Mouse (Mus musculus): ENCODE results near the gene Zfp445.
A peak's percentile ranks its signal among the peaks of the same experiment; 100 is the strongest.

The Zfp445 gene

DNA sequence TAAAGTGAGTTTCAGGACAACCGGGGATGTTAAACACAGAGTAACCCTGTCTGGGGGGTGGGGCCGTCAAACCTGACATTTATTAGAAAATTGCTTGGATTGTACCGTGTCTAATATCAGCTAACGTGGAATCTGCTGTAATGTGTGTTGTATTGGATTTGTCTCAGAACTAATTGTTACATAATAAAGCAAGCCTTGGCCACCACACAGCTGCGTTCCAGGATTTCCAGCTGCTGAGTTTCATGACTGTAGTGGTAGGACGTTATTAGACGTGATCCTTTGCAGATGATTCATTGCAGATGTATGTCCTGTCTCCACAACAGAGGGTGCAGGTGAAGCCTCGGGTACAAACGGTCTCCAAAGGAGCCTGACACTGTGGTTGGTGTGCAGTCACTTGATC, 29.7 kb downstream of the Zfp445 start:
- DNase-seq (ENCODE audit: low spot score), result no peak

DNA sequence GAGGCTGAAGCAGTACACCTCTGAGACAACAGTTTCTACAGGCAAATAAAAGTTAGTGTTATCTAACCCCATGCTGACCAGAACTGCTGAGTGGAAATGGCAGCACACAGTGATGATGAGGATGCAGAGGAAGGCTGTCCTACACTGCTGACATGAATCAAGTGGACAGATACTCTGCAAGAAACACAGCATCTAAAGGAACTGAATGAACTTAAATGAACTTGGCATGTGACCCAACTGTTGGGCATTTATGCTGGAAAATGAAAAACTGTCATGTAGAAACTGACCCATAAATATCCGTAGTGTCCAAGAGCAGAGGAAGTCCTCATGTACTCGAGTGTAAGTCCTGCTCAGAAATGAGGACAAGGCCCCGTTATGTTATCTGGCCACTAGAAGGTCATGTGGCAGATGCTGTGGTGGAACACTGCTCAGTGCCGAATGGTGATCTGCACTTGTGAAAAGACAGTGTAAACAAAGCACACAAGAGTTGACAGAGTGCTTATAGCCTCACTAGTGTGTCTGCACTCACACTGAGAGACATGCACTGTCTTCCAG, 35.9 kb downstream of the Zfp445 start:
- DNase-seq (ENCODE audit: low spot score), result peak; percentile 23

DNA sequence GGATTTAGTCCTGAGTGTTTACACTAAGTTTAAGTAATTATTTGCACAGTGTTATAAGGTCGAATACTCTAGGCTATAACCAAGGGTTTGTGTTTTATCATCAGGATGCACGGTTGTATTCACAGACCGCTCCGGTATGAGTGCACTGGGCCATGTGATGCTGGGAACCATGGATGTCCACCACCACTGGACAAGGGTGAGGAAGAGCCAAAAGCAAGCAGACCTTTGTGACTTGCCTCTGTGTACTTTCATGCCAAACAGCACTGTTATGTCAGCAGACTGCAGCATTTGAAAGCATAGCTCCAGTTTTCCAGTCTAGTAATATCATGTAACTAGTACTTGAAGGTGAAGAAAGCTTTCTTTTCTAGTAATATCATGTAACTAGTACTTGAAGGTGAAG, 39.1 kb downstream of the Zfp445 start:
- no peak for DNase-seq (ENCODE audit: low spot score)

DNA sequence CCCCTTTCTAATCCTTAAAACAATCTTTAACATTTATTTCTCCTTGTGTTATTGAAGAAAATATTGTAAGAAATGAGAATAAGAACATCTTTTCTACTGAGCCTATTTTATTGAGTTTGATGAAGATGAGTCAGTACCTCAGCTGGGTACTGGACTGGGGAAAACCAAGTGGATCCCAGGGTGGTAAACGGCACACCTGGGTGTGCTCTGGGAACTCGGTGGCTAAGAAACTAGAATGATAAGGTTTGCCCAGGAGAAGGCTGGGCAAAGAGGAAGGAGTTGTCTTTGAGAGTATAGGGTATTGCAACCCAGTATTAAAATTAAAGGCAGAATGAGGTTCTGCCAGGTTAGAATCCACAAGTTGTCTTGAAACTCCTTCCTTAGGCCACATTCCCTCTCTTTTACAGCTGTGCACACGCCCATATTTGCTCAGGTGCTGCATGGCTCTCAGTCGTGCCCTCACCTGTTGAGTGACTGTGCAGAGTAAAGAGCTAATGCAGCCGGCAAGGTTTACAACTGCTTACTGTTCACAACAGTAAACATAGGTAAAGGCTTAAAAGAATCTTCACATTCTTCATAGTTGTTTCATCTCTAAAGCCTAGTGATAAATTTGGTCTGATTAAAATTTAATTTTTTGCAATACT, 42.3 kb downstream of the Zfp445 start:
- DNase-seq (ENCODE audit: low spot score), result no peak

DNA sequence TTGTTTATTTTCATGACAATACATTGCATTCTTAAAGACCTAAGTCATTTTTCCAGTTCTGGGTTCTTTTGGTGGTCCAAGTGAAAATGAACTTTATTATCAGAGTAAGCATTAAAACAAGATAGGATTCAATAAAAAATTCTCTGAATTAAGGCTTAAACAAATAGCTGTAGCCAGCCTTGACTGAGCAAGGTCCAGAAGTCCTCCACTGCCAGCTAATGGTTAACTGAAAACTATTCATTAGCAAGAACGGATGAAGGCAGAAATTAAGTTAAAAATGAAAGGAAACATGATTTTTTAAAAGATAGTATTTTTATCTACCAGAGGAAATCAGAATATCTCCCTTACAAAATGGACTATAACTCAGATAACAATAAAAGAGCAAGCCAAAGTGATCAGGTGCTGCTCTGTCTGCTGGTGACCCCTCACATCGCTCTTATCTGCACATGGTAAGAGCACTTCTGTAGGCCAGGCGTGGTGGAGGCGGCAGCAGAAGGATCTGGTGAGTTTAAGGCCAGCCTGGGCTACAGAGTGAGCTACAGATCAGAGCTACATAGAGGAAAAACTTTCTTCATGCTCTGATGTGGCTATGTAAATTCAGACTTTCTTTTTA, 50.5 kb downstream of the Zfp445 start:
- DNase-seq (ENCODE audit: low spot score), result no peak

DNA sequence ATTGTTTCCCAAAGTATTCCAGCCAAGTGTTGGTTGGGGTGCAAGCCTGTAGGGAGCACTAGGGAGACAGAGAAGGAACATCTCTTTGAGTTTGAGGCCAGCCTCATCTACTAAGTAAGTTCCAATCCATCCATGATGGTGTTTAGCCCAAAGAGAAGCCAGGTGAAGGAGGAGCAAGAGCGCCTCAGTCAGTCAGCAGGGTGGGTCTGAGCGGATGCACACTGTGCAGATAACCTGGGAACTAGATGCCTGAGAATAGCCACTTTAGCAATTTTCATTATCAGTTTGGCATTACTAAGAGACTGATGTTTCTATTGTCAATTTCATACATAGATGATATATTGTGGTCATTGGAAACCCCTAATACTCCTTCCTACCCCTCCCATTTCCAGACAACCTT, 51.0 kb downstream of the Zfp445 start:
- DNase-seq (ENCODE audit: low spot score), result no peak

DNA sequence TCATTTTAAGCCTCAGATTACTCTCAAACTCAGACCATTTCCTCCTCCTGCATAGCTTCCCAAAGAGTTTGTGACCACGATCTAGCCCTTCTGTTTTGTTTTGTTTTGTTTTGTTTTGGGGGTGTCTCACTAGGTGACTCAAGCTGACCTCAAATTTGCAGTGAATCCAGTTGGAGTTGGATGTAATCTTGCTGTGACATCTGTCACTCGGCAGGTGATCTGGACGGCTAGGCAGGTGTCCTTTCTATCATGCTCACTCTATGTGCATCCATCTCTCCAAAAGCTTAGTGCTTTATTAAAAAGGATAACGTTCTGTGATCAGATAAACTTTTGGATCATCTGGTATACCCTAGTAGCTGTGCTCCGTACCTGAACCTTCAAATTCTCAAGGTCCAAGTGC, 53.4 kb downstream of the Zfp445 start:
- no peak for DNase-seq (ENCODE audit: low spot score)

DNA sequence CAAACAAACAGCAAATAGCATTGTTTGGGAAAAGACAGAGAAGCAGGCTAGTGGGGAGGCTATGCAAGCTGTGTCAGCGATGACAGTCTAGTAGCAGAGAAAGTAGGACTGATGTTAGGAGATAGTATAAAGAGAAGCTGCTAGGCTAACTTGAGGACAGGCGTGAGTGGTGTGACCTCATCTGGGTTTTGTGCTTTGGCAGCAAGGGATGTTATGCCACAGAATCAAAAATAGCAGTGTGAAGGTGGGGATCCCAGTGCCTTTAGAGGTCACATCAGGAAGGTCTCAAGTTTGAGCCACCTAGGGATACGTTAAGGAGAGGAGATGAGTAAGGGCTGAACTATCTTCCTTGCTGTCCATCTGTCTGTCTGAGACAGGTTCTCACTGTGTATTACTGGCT, 55.6 kb downstream of the Zfp445 start:
- no peak for DNase-seq (ENCODE audit: low spot score)

DNA sequence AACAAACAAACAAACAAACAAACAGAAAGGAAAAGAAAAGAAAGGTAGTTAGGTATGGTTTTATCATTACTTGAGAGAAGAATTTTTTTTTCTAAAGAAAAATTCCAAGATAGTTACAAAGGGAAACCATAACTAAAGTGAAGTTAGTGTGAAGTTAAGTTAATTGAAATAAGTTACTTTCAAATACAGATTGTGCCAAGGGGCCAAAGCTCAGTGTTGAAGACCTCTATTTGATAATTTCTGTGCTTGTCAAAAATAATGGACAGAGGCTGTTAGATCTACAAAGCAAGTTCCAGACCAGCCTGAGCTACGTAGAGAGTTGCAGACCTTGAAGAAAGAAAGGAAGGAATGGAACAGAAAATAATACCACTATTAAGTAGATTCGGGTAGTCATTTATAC, 58.6 kb downstream of the Zfp445 start:
- DNase-seq (ENCODE audit: low spot score), result no peak

DNA sequence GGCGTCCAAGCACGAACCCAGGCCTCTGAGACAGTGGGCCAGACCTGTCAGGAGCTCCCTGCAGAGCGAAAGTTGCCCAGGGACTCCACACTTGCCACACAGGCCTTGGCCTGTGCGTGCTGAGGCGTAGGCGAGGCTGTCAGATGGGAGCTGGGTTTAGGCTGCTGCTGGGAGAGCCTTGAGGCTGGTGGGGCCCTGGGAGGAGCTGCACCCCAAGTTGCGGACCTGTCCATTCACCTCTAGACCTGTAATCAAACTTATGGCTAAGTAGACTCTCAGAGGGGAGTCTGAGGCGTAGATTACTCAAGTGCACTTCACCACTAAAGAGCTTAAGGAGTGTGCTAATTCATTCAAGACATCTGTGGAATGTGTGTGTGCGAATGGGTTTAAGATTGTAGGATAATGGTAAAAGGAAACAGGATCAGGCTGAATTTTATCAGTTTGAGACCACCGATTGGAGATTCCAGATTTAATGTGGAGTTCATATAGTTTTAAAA, 59.9 kb downstream of the Zfp445 start:
- no peak for DNase-seq (ENCODE audit: low spot score)

DNA sequence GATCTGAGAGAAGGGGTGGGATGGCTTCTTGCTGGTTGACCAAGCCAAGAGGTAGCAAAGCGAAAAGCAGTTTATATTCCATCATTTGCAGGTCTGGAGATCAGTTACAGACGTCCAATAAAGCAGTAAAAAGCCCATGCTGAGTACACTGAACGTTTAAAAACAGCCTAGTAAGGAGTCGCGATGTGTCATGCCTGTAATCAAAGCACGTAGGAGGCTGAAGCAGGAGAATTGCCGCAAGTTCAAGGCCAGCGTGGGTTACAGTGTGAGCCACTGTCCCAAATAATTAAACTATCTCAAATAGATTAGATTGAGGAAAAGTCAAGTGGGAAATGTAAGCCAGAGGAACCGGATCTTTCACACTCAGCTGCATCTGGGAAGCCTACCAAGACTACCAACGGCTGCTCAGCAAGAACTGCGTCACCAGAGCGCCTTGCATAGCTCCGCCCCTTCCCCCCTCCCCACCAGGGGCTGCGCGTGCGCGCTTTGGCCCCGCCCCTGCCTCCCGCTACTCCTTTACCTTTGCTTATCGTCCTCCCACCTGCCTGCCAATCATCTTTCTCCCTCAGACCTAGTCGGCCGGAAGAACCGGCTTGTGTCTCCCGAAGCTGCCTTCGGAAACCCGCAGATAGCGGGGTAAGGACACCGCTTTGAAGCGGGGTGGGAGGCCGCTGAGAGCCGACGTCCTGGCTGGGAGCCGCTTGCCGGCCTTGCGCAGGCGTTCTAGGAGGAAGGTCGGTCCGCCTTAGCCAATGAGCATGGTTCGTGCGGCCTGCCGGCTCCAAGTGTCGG, 60.6 kb downstream of the Zfp445 start, which contains the start of gene Tcaim:
TSS of gene Tcaim (plus strand) at position 487 of the 792 bp plus-strand sequence.
- DNase-seq (ENCODE audit: low spot score), result peak; percentile 88
